Mouse (Mus musculus): ENCODE results near the gene 9430097D07Rik.

GRCm38 (mm10) chr2:32597699-32598098 is 22.2 kb upstream of the 9430097D07Rik start:
- TF ChIP-seq CTCF (IDR thresholded peaks at IDR 0.05; ENCODE audit: control insufficient read depth, insufficient read depth, insufficient read length) (no peak), MYOG (IDR thresholded peaks at IDR 0.05; ENCODE audit: control insufficient read depth, extremely low read depth, insufficient read length) (no peak), USF1 (IDR thresholded peaks at IDR 0.05; ENCODE audit: low read depth) (no peak), MAX (IDR thresholded peaks at IDR 0.05) (no peak), CEBPB (IDR thresholded peaks at IDR 0.05; ENCODE audit: low read depth) (no peak), FOSL1 (IDR thresholded peaks at IDR 0.05; ENCODE audit: insufficient read depth, low read length, poor library complexity, severe bottlenecking) (peak; percentile 15), MYOD1 (IDR thresholded peaks at IDR 0.05; ENCODE audit: control insufficient read depth, insufficient read length, low read depth) (peak; percentile 8)

All from C2C12 (cell line).